Mouse (Mus musculus): Measurements from ENCODE around the gene Galntl6.
A peak's percentile ranks its signal among the peaks of the same experiment; 100 is the strongest.

Gene Galntl6

DNA sequence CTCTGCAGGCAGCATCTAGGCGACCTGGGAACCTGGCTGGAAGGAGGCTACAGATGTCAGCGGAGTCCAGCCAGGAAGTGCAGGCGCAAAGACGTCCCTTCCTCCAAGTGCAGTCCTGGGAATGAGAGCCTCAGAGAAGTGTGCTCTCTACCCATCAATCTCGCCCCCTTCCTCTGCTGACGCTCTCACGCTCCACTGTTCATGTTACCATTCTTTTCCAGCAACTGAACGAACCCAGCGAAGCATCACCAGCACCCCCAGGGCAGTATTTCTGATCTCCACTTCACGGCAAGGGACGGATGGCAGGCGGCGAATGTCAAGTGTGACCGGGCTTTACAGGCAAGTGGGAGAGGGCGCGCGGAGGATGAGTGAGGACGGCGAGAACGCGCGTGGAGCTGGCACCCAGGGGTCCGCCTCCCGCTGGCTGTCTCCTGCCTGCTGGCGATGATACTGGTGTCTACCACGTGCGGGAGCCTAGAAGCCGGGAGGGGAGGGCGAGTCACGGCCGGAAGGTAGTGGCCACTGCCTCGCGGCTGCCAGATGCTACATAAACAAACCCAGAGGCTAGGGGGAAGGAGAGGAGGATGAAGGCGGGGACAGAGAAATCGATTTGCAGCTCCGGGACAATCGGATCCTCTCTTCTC is at the start of gene Galntl6:
TSS of gene Galntl6 (minus strand) at position 445 of the 644 bp plus-strand sequence.
- DNase-seq (ENCODE audit: low read depth, low spot score): peak; percentile 25

DNA sequence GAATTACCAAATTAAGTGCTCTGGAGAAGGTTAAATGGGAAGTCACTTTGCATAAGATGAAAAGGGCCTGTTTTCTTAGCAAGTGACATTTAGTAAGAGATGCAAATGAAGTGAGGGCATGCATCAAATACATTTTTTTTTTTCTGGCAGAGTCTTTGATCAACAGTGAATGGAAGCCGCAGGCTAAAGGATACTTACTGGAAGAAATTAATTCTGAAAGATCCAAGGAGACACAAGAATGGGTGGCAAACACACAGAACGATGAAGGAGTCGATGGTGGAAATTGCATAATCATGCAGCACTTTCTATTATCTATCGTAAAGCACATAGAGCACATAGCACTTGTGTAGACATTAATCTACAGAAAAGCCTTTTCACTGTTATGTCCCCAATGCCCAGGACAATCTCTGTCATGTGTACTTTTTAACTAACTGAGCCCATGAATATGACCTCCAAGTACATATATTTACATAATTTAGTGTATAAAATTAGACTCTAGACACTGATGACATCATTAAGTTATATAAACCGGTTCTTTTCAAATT is 44.8 kb upstream of the Galntl6 start:
- no peak for DNase-seq (ENCODE audit: low read depth, low spot score)

DNA sequence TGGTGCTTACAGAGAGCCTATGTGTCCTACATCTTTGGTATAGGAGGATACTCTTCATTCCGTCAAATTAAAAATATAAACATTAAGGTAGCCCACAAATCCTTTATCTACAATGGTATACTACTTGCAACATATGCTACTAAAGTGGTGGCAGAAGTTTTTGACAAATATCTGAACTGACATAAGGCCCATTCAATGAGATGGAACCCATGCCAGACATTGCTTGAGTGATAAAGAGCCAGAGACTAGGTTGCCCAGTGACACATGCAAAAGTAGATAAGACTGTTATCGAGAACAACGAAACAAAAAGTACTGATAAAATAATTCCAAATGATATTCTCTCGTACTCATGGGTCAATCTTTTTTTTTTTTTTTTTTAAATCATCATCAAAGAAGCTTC is 31.3 kb upstream of the Galntl6 start:
- DNase-seq (ENCODE audit: low read depth, low spot score): no peak

DNA sequence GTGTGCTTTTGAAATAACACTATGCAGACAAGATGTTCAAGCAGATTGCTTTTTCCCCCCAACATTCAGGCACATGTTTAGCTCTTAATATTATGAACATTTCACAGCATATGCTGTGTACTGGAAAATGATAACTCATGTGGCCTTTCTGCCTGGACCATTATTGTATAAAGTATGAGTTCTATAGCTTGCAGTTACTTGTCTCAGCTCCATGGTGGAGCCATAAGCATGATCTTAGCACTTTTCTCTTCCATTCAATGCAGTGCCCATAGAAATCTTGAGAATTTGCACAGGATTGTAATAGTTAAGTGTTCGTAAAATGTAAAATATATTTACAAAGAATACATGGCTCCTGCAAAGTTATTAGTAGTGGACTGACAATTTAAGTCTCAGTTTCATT is 18.6 kb upstream of the Galntl6 start:
- DNase-seq (ENCODE audit: low read depth, low spot score): no peak

DNA sequence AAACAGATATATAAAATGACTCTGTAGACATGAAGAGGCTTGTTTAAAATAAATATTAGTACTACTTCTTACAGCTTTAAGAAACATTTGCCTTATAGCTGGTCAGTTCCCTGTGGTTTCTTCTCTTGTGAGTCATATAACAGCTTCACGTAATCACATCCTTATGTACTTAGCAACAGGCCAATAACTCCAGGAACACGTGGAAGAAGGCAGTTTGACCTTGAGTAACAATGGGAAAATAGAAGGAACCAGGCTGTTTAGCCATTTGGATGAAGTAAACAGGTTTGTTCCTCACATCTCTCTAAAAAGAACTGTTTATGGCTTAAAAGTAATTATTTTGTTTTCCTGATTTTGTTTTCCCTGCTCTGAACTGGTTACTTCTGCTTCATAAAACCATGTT is 2.7 kb upstream of the Galntl6 start:
- DNase-seq (ENCODE audit: low read depth, low spot score): no peak

DNA sequence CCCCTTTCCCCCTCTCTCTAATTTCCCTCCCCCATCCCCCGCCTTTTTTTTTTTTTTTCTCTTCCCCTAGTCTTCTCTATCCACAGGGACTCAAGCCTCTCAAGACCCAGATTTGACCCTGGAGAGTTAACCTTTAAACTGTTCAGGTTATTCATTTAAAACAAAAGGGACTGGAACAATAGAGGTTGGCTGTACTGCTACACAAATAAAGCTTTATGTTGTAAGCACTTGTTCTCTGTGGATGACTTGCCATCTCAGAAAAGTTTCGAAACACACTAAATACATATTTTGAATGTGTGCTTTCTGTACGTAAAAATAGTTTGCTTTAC is 1.2 kb upstream of the Galntl6 start:
- DNase-seq (ENCODE audit: low read depth, low spot score): peak; percentile 18

DNA sequence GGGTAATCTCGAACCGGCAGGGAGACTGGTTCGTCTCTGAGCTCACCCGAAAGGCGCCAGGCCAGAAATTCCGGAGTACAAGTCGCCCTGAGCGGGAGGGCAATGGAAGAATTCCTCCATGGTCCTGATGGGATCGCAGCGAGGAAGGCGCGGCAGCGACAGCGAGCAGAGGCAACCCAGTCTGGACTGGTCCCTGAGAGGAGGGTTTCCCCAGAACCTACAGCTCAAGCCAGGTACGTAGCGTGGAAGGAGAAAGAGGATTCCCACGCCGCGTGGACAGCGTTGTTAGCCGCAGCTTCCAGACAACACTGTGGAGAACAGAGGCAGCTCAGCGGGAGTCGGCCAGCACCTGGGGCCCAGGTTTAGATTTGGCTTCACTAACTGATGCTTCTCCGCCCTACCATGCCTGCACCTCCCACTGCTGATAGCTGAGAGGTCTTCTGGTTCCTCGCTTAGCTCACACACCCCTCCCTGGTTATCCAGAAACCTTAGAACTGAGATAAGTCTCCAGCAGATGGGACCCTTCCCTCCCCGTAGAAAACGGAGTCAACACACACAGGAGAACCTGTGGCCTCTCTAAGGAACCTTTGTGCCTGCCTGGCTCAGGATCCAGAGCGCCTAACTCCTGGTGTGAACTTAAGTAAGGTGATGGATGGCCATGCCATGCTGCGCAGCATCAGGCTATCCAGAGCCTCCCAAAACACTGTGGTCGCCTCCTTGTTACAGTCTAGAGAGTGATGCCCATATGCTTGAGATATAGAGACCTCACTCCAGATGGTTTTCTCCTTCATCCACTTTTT is 600 bp upstream of the Galntl6 start:
- peak; percentile 45 for DNase-seq (ENCODE audit: low read depth, low spot score)

DNA sequence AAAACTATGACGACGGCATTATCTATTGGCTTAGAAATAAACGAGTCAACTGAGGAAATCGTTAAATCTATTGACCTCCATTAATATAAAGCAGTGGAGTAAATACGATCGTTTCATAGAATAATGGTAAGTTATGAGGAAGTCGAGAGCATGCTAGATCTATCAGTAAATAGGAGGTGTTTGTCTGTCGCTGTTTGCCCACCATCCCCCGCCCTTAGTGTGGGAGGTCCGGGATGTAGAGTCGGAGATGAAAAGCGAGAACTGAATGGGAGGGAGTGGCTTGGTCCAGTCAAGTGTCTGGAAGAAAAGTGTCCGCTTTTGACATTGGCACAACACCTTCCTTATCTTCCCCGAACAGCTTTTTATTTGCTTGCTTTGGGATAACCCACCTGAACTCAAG is 763 bp downstream of the Galntl6 start, which contains the start of gene BC030500:
TSS of gene BC030500 (plus strand) at position 79 of the 400 bp plus-strand sequence.
- DNase-seq (ENCODE audit: low read depth, low spot score): peak; percentile 1

DNA sequence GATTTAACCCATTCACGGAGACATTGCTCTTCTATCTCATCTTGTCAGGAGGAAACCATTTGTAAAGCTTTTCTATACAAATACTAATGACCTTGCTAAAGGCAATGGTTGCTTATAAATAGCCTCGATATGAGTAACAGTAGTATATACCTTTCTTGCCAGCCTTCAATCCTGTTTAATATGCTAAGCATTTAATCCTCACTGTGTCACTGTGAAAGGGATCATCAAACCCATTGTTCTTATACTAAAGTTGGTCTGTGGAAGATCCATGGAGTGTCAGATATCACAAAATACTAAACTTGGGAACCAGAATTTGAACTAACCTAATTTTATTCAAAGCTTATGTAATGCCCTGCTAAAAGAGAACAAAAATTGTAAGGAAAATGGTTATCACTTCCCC is 8.0 kb downstream of the Galntl6 start:
- no peak for DNase-seq (ENCODE audit: low read depth, low spot score)

DNA sequence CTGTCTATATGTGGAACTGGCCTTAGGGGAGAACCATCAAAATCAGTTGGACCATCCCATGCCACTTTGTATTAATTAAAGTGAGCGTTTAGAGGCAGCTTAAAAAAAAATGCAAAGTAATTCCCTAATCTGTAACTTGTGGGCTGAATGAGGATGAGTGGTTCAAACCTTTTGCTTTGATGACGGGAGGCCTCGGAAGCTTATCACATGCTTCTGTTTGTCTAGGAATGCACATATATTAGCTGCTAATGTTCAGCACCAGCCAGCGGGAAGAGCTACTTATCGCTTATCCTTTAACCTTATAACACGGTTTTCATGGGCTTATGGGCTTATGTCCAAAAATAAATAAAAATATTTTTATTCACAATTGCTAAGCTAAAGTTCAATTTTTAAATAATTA is 16.5 kb downstream of the Galntl6 start:
- DNase-seq (ENCODE audit: low read depth, low spot score): no peak

DNA sequence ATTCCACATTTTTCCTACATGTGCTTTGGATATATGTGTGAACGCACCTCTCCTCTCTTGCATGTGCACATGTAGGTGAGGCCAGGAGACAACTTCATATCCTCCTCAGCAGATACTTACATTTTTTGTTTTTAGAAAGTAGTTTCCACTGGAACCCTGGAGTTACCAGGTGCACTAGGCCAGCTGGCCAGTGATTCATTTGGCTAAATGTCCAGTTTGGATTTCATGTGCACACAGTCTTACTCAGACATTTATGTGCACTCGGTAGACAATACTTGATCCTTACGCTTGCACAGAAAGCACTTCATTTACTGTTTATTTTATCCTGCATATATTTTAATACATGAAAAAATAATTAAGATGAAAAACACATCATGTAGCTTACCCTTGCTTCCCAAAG is 21.8 kb downstream of the Galntl6 start:
- no peak for DNase-seq (ENCODE audit: low read depth, low spot score)

DNA sequence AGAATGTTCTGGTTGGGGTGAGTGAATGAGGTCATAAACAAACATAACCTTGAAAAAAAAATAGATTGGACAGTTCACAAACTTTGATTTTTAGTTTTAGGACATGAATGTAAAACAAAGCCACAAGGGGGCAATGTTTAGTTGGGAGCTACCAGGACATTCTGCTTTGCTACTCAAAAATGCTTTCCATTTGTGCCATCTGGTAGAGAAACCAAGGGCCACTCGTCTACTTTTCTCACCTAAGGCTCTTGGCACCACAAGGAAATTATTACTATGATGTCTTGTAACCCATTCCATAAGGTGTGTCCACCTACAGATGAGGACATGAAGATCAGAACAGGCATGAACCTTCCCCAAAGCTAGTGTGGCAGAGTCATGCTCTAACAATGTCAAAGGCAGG is 26.0 kb downstream of the Galntl6 start:
- DNase-seq (ENCODE audit: low read depth, low spot score): peak; percentile 12

DNA sequence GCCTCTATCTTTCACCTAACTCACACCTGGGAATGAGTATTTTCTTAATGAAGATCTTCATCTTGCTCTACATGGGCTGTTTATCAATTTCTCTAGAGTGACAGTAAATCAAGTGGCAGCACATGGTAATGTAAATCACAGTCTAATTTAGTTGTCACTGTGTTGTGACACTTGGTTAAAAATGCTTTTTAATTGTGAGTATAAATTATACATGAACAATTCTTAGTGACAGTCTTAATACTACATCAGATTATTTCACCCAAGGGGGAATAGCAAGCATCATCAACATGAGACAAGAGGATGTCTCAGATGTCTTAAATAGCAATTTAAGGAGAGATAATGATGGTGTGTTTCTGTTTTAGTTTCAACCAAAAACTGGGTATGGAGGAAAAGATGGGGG is 88.1 kb downstream of the Galntl6 start:
- DNase-seq (ENCODE audit: low read depth, low spot score): no peak

DNA sequence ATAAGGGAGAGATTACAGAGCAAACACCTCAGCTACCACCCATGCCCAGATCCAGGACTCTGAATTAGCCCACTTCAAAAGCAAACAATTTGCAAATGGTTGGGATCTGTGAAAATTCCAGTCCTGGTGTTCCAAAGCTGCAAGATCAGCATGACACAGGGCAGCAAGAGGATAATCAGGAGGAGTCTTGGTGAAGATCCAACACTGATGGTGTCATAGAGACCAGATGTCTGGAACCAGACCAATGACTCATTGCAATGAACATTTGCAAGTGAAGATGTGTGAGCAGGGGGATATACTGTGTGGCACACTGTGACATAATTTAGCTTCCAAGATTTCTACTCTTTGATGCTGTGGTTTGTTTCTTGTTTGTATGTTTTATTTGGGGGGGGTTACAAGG is 107.2 kb downstream of the Galntl6 start:
- no peak for DNase-seq (ENCODE audit: low read depth, low spot score)

DNA sequence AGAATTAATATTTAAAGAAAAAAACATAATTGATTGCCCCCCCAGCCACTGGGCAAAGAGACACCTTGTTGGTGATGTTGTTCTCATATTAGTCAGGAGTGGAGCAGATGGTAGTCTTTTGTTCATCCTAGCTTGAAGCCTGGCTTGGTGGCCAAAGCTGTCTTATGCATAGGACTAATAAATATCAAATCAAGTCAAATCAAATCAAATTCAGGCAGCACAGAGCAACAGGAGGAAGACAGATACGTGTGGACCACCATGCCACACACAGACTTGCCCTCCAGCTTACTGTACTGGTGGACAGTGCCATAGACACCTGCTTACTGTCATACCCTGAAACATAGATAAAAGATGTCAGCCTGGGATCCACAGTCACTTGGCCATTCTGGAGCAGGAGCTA is 110.6 kb downstream of the Galntl6 start:
- DNase-seq (ENCODE audit: low read depth, low spot score): no peak

DNA sequence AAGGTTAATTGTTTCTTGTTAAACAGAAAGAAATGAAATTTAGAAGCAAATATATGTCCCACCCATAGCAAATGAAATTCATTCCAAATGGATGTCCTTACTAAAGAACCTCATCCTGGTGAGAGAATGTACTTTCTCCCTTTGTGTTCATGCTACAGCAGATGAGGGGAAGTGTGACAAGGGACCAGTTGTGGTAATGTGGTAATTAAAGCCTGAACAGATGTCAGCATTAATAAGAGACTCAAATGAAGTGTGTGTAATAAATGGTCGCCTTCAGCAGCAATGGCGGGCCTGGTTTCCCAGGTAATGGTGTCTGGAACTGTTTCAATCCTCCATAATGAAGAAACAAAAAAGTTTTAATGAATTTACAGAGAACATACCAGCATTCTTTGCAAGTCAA is 158.7 kb downstream of the Galntl6 start:
- no peak for DNase-seq (ENCODE audit: low read depth, low spot score)

DNA sequence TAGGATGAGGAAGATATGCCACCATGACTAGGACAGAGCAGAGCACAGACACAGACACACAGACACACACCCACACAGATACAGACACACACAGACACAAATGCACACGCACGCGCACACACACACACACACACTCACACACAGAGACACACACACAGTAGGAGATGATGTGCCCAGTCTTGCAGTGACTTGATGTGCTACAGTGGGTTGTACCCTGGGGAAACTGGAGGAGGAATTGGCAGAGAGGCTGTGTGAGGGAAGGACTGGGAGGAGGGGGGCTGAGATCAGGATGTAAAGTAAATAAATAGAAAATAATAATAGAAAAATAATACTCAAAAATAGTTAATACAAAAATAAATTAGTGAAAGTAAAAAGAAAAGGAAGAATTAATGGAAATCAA is 174.5 kb downstream of the Galntl6 start:
- no peak for DNase-seq (ENCODE audit: low read depth, low spot score)

DNA sequence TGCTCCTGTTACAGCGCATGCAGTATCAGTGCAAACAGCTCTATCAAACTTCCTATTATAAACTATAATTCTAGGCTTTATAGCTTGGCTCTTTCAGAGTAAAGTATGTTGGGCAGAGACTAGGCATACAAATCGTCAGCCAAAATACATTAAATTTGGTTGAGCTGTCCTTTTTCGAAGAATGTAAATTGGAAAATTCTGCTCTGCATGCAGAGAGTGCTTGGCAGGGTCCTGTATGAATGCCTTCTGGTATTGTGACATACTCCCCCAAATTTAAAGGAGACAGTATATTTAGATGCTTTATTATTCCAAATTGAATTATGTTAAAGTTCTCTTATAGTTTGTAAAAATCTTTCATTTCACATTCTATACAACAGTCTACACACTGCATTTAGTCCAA is 220.7 kb downstream of the Galntl6 start:
- DNase-seq (ENCODE audit: low read depth, low spot score): no peak

DNA sequence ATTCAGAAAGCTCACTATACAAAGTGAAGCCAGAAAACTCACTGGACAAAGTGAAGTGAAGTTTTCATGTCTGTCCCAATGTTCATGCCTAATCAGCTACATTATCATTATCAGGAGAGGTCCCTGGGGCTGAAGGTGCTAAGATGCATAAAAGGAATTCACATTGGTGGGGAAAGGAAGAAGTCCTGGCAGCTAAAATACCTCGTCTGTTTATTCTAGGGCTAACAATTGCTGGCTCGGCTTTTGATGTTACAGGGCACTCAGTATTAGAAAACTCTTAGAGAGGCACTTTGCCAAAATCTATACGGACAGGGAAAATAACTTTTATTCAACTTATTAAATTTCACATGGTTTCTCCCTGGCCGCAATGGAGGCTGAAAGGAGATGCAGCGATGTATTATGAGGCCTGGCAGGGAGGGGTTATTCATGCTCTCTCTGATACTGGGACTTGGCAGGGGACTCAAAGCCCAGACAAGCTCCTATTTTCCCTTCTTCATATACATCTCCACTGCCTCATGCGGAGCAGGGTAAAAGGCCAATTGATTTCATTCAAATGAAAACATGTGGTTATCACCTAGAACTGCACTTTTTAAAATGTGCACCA is 234.5 kb downstream of the Galntl6 start:
- no peak for DNase-seq (ENCODE audit: low read depth, low spot score)

DNA sequence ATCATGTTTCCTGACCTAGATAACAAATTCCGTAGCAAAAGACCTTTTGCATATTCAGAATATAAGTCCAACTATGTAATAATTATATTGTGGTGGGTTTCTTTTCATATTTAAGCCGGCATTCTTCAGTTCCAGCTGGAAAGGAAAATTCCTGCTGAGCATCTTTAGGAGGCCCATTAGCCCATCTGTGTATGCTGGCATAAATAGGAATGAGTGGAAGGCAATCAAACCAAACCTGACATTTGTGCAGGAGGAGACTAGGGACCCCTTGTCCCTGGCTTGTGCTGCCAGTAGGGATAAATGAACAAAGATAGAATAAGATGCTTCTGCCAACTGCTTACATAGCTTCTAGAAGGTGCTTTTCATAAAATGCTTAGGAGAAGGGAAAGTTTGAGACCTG is 243.4 kb downstream of the Galntl6 start:
- DNase-seq (ENCODE audit: low read depth, low spot score): no peak

DNA sequence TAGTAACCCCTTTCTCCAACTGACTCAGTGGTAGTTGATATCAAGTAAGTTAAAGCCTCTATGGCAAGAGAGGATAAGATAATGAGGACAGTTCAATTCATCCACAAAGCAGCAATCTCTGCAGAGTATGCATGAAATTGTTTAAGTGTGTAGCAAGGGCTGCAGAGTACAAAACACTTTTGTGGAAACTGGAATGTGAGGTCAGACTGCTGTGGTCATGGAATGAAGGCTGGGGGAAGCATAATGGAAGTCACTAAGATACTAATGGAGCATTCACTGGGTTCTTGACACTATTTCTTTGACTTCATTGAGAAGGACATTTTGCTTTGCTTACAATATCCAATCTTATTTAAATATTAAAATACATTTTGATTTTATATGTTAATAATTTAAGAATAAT is 252.4 kb downstream of the Galntl6 start:
- no peak for DNase-seq (ENCODE audit: low read depth, low spot score)

DNA sequence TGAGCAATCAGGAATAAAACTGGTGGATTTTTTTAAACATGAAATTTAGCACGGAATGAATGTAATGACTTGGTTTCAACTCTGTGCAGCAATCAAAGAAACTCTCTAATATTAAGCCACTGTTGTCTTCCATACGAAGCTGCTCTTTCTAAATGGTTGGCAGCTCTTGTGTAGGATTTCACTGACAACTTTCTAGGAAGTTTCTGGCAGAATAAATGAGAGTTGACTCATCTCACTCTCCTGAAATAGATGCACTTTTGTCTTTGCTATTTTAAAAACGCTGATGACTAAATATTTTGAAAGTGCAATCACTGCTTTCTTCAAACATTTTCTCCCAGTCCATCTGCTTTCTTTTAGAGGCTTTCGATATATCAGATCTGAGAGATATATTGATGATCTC is 256.8 kb downstream of the Galntl6 start:
- DNase-seq (ENCODE audit: low read depth, low spot score): no peak

DNA sequence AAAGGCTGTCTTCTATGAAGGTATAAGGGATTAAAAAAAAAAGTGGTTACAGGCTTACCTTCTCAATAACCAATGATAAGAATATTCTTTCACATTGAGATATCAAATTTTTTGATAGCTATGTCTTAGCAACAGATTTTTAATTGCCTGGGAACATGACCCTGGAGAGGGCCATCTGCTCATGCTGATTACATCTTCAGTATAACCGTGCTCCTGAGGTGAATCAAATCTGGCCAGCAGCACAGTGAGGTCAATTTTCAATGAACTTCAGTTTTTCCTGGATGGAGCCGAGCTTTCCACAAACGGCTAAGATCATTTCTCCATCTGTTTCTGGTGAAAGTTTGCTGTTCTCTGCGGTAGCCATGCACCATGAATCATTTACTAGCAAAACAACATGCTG is 306.0 kb downstream of the Galntl6 start:
- no peak for DNase-seq (ENCODE audit: low read depth, low spot score)
